ENCODE assay signal across 26 mouse cellular contexts in genomic region chr17:5869461-5869860, GRCm38 (mm10). TPM values are rescaled to one million over a fixed set of nuclear protein-coding genes. Genes with fewer than 3 reads are reported as not detected.
DNase-seq lines count a peak whose midpoint lies in the region; ATAC-seq lines count a peak whose summit lies in the region.
"Had no signal": no experiment of that assay in that cellular context is flagged by ENCODE, and none has a peak within 500 bp of the region (broad histone marks: within the 10 kb centered on the region; RNA-seq: fewer than 3 reads in every experiment).

No protein-coding gene starts in this region.

- no peaks in the 10 kb centered on the region for H3K9me3 ChIP-seq in intestine, embryonic 16.5 days (ENCODE audit: control insufficient read depth, low read length)
- H3K9me3 ChIP-seq in intestine, embryonic 15.5 days = no peaks in the 10 kb centered on the region
- H3K9me3 ChIP-seq in kidney, embryonic 14.5 days (ENCODE audit: control insufficient read depth, low read length) = no peaks in the 10 kb centered on the region
- no peaks in the 10 kb centered on the region for H3K9me3 ChIP-seq in kidney, embryonic 15.5 days (replicated peaks)
- H3K9me3 ChIP-seq: embryonic facial prominence, embryonic 15.5 days; forebrain, embryonic 10.5 days; heart, embryonic 15.5 days; hindbrain, embryonic 10.5 days had no signal

- 75% methylated on average over 3 of the region's 3 CpGs for WGBS in intestine, embryonic 16.5 days
- 71% methylated on average over 3 of the region's 3 CpGs for WGBS in intestine, embryonic 15.5 days
- 52% methylated on average over 3 of the region's 3 CpGs for WGBS in kidney, embryonic 14.5 days
- WGBS in kidney, embryonic 15.5 days = 65% methylated on average over 3 of the region's 3 CpGs

- H3K4me1 ChIP-seq in intestine, embryonic 16.5 days (ENCODE audit: control insufficient read depth, insufficient read depth, low read length) = peaks cover 45% of the 10 kb centered on the region
- peaks cover 36% of the 10 kb centered on the region for H3K4me1 ChIP-seq in intestine, embryonic 15.5 days (replicated peaks)
- peaks cover 44% of the 10 kb centered on the region for H3K4me1 ChIP-seq in kidney, embryonic 14.5 days (ENCODE audit: control insufficient read depth, insufficient read depth, low read length)
- H3K4me1 ChIP-seq in kidney, embryonic 15.5 days = peaks cover 57% of the 10 kb centered on the region
- H3K4me1 ChIP-seq: hindbrain, embryonic 10.5 days had no signal

- H3K27me3 ChIP-seq in intestine, embryonic 16.5 days (replicated peaks; ENCODE audit: control insufficient read depth, insufficient read depth, low read length) = no peaks in the 10 kb centered on the region
- H3K27me3 ChIP-seq in intestine, embryonic 15.5 days (replicated peaks) = no peaks in the 10 kb centered on the region
- no peaks in the 10 kb centered on the region for H3K27me3 ChIP-seq in kidney, embryonic 14.5 days (ENCODE audit: control insufficient read depth, insufficient read depth, low read length)
- no peaks in the 10 kb centered on the region for H3K27me3 ChIP-seq in kidney, embryonic 15.5 days
- H3K27me3 ChIP-seq: CH12.LX; embryonic facial prominence, embryonic 15.5 days; heart, embryonic 15.5 days; Patski had no signal

- no peak for ATAC-seq in intestine, embryonic 16.5 days
- no peak for ATAC-seq in intestine, embryonic 15.5 days
- peak; percentile 29; the same call in 1 of the 2 replicates for ATAC-seq in kidney, embryonic 14.5 days (ENCODE audit: low FRiP score, low TSS enrichment)
- ATAC-seq in kidney, embryonic 15.5 days (replicated peaks; ENCODE audit: low FRiP score) = peak; percentile 13; the same call in 1 of the 2 replicates
- ATAC-seq: activated CD4-positive, CD25-positive, alpha-beta regulatory T cell, adult 4 months; forebrain, embryonic 14.5 days; Patski had no signal

- DNase-seq in kidney, adult 18-20 months = no peak
- peak; percentile 48 to 60 for DNase-seq in kidney, postnatal 36 days
- no peak for DNase-seq in layer of hippocampus, postnatal 14 days (ENCODE audit: low spot score in 2 of 2)
- no peak for DNase-seq in layer of hippocampus, adult 18-20 months (ENCODE audit: low spot score in 2 of 2)
- DNase-seq: adrenal gland, adult 2 months; adrenal gland, postnatal 36 days; cerebellum, adult 11 months; cerebellum, adult 8-10 months; cerebellum, postnatal 14 days; embryo, embryonic 11 days; heart, adult 2 months had no signal

- H3K36me3 ChIP-seq in intestine, embryonic 16.5 days (ENCODE audit: control insufficient read depth, insufficient read depth, low read length) = no peaks in the 10 kb centered on the region
- no peaks in the 10 kb centered on the region for H3K36me3 ChIP-seq in intestine, embryonic 15.5 days
- no peaks in the 10 kb centered on the region for H3K36me3 ChIP-seq in kidney, embryonic 14.5 days (ENCODE audit: control insufficient read depth, insufficient read depth, low read length)
- H3K36me3 ChIP-seq in kidney, embryonic 15.5 days = no peaks in the 10 kb centered on the region
- H3K36me3 ChIP-seq: embryonic facial prominence, embryonic 15.5 days; forebrain, embryonic 10.5 days; heart, embryonic 15.5 days; hindbrain, embryonic 10.5 days had no signal

- peak overlapping the region; percentile 31; the same call in 1 of the 2 replicates for H3K27ac ChIP-seq in intestine, embryonic 16.5 days (ENCODE audit: low read length)
- no peak overlapping the region for H3K27ac ChIP-seq in intestine, embryonic 15.5 days
- H3K27ac ChIP-seq in kidney, embryonic 14.5 days (ENCODE audit: low read depth, low read length) = peak overlapping the region; percentile 55; the same call in 1 of the 2 replicates
- peak overlapping the region; percentile 72 for H3K27ac ChIP-seq in kidney, embryonic 15.5 days
- H3K27ac ChIP-seq: embryonic facial prominence, embryonic 15.5 days; forebrain, embryonic 10.5 days; heart, adult 2 months; heart, embryonic 15.5 days; hindbrain, embryonic 10.5 days; hindbrain, embryonic 14.5 days had no signal

- no peak overlapping the region for H3K9ac ChIP-seq in intestine, embryonic 16.5 days (ENCODE audit: low read depth, low read length)
- no peak overlapping the region for H3K9ac ChIP-seq in intestine, embryonic 15.5 days
- H3K9ac ChIP-seq in kidney, embryonic 14.5 days (ENCODE audit: low read depth, low read length) = no peak overlapping the region
- H3K9ac ChIP-seq in kidney, embryonic 15.5 days = no peak overlapping the region
- H3K9ac ChIP-seq: embryonic facial prominence, embryonic 15.5 days; heart, embryonic 15.5 days; hindbrain, embryonic 14.5 days had no signal

- H3K4me3 ChIP-seq in intestine, embryonic 16.5 days (ENCODE audit: low read length) = no peak overlapping the region
- H3K4me3 ChIP-seq in intestine, embryonic 15.5 days (replicated peaks) = no peak overlapping the region
- no peak overlapping the region for H3K4me3 ChIP-seq in kidney, embryonic 14.5 days (ENCODE audit: low read length)
- no peak overlapping the region for H3K4me3 ChIP-seq in kidney, embryonic 15.5 days (replicated peaks)
- H3K4me3 ChIP-seq: embryonic facial prominence, embryonic 15.5 days; erythroblast, embryonic 14.5 days; forebrain, embryonic 10.5 days; heart, adult 2 months; heart, embryonic 15.5 days; hindbrain, embryonic 10.5 days had no signal

- no peak overlapping the region for H3K4me2 ChIP-seq in intestine, embryonic 16.5 days (ENCODE audit: low read depth, low read length)
- H3K4me2 ChIP-seq in intestine, embryonic 15.5 days (replicated peaks) = no peak overlapping the region
- no peak overlapping the region for H3K4me2 ChIP-seq in kidney, embryonic 14.5 days (replicated peaks; ENCODE audit: low read depth, low read length)
- H3K4me2 ChIP-seq in kidney, embryonic 15.5 days = no peak overlapping the region
- H3K4me2 ChIP-seq: embryonic facial prominence, embryonic 15.5 days; heart, embryonic 11.5 days; heart, embryonic 15.5 days; hindbrain, embryonic 14.5 days had no signal

RNA-seq across cellular contexts. Expression of gene Snx9, which starts 28.3 kb away (rescaled TPM):
- polyA plus RNA-seq in intestine, embryonic 16.5 days (2015; fragmentation: Nextera tagmentation; extraction: Ambion mirVana) = 52.6 and 61.6 TPM in 2 replicates
- 49.8 and 55.9 TPM in 2 replicates for polyA plus RNA-seq in intestine, embryonic 15.5 days (2015; fragmentation: Nextera tagmentation; extraction: Ambion mirVana)
- 27.6 and 44.5 TPM in 2 replicates for polyA plus RNA-seq in kidney, embryonic 14.5 days (2014; fragmentation: Nextera tagmentation; extraction: Ambion mirVana)
- 34.8 and 36.4 TPM in 2 replicates for polyA plus RNA-seq in kidney, embryonic 15.5 days (2015; fragmentation: Nextera tagmentation; extraction: Ambion mirVana)
- 10 to 100 TPM; 13.4 to 13.7 TPM for total RNA-seq in layer of hippocampus, postnatal 14 days (2021)
- total RNA-seq in layer of hippocampus, adult 18-20 months (2021) = 10 to 100 TPM; 15.2 to 15.3 TPM

Comparison
In these comparisons a context has a peak if more than half of its experiments do, and no peak if none do; other contexts are left out.
1. DNase-seq: peak in kidney, postnatal 36 days (2 of 2); none in kidney, adult 18-20 months (single experiment), layer of hippocampus, postnatal 14 days (0 of 2) and layer of hippocampus, adult 18-20 months (0 of 2).
2. ATAC-seq: peak in kidney, embryonic 14.5 days (single experiment) and kidney, embryonic 15.5 days (single experiment); none in intestine, embryonic 16.5 days (single experiment) and intestine, embryonic 15.5 days (single experiment).